Mouse (Mus musculus): ENCODE measurements around the gene Abhd14b.

- TF ChIP-seq POLR2A (IDR thresholded peaks at IDR 0.05; ENCODE audit: borderline replicate concordance, extremely low read depth, insufficient read depth, insufficient read length, poor library complexity, severe bottlenecking) (no peak), CTCF (IDR thresholded peaks at IDR 0.05; ENCODE audit: borderline replicate concordance, extremely low read depth, insufficient read depth, insufficient read length) (no peak)
Measured at GRCm38 (mm10) chr9:106450661-106451060, 3.4 kb downstream of the Abhd14b start.

All from brain, embryonic 14.5 days (tissue).